Mouse (Mus musculus): ENCODE measurements around the gene Scml4. TPM values are rescaled to one million over a fixed set of nuclear protein-coding genes. Genes with fewer than 3 reads are reported as not detected.
A peak's percentile ranks its signal among the peaks of the same experiment; 100 is the strongest.

Scml4 gene
- polyA plus RNA-seq, 1 experiment from 2014 or later, result 18.2 TPM

GRCm38 (mm10) chr10:42939691-42940090, 79.5 kb downstream of the Scml4 start:
- H3K4me1 ChIP-seq (ENCODE audit: control insufficient read depth, insufficient read depth, low read length), result peaks cover 10% of the 10 kb centered on the region; the same call in 1 of the 2 replicates
- no peak overlapping the region for H3K9ac ChIP-seq (replicated peaks; ENCODE audit: low read length)
- no peak overlapping the region for H3K4me3 ChIP-seq (replicated peaks; ENCODE audit: low read depth, low read length)
- H3K36me3 ChIP-seq (ENCODE audit: control insufficient read depth, insufficient read depth, low read length), result no peaks in the 10 kb centered on the region
- no peak overlapping the region for H3K4me2 ChIP-seq (ENCODE audit: low read length)
- H3K9me3 ChIP-seq (ENCODE audit: control insufficient read depth, low read length), result no peaks in the 10 kb centered on the region
- ATAC-seq (ENCODE audit: low FRiP score, low TSS enrichment) (no peak), DNase-seq (no peak)
- no peaks in the 10 kb centered on the region for H3K27me3 ChIP-seq (ENCODE audit: control insufficient read depth, insufficient read depth, low read length)
- H3K27ac ChIP-seq (replicated peaks; ENCODE audit: low read depth, low read length), result no peak overlapping the region
- 82% methylated on average over 7 of the region's 7 CpGs for WGBS

- no peaks in the 10 kb centered on the region for H3K9me3 ChIP-seq (ENCODE audit: control insufficient read depth, low read length)
- no peak overlapping the region for H3K4me3 ChIP-seq (replicated peaks; ENCODE audit: low read depth, low read length)
- no peaks in the 10 kb centered on the region for H3K36me3 ChIP-seq (ENCODE audit: control insufficient read depth, insufficient read depth, low read length)
- 76% methylated on average over 21 of the region's 21 CpGs for WGBS
- DNase-seq (no peak), ATAC-seq (ENCODE audit: low FRiP score, low TSS enrichment) (no peak)
- peaks cover 10% of the 10 kb centered on the region; the same call in 1 of the 2 replicates for H3K4me1 ChIP-seq (ENCODE audit: control insufficient read depth, insufficient read depth, low read length)
- H3K9ac ChIP-seq (replicated peaks; ENCODE audit: low read length), result no peak overlapping the region
- no peak overlapping the region for H3K4me2 ChIP-seq (ENCODE audit: low read length)
- H3K27me3 ChIP-seq (ENCODE audit: control insufficient read depth, insufficient read depth, low read length), result no peaks in the 10 kb centered on the region
- no peak overlapping the region for H3K27ac ChIP-seq (replicated peaks; ENCODE audit: low read depth, low read length)
Observed at GRCm38 (mm10) chr10:42940193-42941050, 80.3 kb downstream of the Scml4 start.

- Histone ChIP-seq H3K9ac (replicated peaks; ENCODE audit: low read length) (peak overlapping the region; percentile 29), H3K27ac (replicated peaks; ENCODE audit: low read depth, low read length) (peak overlapping the region; percentile 27; the same call in 1 of the 2 replicates), H3K4me3 (replicated peaks; ENCODE audit: low read depth, low read length) (no peak overlapping the region), H3K4me2 (ENCODE audit: low read length) (peak overlapping the region; percentile 41), H3K9me3 (ENCODE audit: control insufficient read depth, low read length) (no peaks in the 10 kb centered on the region), H3K36me3 (ENCODE audit: control insufficient read depth, insufficient read depth, low read length) (no peaks in the 10 kb centered on the region), H3K27me3 (ENCODE audit: control insufficient read depth, insufficient read depth, low read length) (no peaks in the 10 kb centered on the region), H3K4me1 (ENCODE audit: control insufficient read depth, insufficient read depth, low read length) (peaks cover 10% of the 10 kb centered on the region; the same call in 1 of the 2 replicates)
- 77% methylated on average over 4 of the region's 4 CpGs for WGBS
- ATAC-seq (ENCODE audit: low FRiP score, low TSS enrichment), result no peak
- no peak for DNase-seq
Observed at GRCm38 (mm10) chr10:42941278-42941677, 81.1 kb downstream of the Scml4 start.

DNA sequence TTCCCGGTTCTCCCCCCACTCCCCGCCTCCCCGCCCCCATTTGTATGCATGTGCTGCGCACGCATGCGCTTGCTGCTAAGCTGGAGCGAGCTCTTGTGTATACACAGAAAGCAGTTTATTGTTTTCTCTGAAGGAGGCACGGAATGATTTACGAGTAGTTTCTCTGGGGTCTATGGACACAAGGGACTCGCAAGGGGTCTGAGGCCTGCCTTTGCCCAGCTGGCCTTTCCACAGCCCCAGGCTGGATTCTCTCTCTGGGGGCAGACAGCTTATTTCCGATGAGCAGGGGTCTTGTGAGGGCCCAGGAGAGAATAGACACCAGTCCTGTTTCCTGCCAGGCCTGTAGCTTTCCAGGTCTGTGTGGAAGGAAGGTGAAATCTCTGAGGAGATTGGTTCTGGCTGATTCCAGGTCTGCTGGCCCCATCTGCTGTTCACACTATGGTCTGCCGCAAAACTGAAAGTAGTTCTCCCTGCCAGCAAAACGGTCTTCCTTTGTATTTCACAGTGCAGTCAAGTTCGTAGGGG, 81.6 kb downstream of the Scml4 start:
- no peak overlapping the region for H3K4me3 ChIP-seq (replicated peaks; ENCODE audit: low read depth, low read length)
- peak overlapping the region; percentile 78 for H3K27ac ChIP-seq (replicated peaks; ENCODE audit: low read depth, low read length)
- H3K27me3 ChIP-seq (ENCODE audit: control insufficient read depth, insufficient read depth, low read length), result no peaks in the 10 kb centered on the region
- H3K36me3 ChIP-seq (ENCODE audit: control insufficient read depth, insufficient read depth, low read length), result no peaks in the 10 kb centered on the region
- ATAC-seq (ENCODE audit: low FRiP score, low TSS enrichment), result peak; percentile 72
- peak overlapping the region; percentile 41 for H3K4me2 ChIP-seq (ENCODE audit: low read length)
- WGBS, result 45% methylated on average over 14 of the region's 14 CpGs
- peak overlapping the region; percentile 29 for H3K9ac ChIP-seq (replicated peaks; ENCODE audit: low read length)
- peak; percentile 78 for DNase-seq
- H3K4me1 ChIP-seq (ENCODE audit: control insufficient read depth, insufficient read depth, low read length), result peaks cover 10% of the 10 kb centered on the region; the same call in 1 of the 2 replicates
- no peaks in the 10 kb centered on the region for H3K9me3 ChIP-seq (ENCODE audit: control insufficient read depth, low read length)

DNA sequence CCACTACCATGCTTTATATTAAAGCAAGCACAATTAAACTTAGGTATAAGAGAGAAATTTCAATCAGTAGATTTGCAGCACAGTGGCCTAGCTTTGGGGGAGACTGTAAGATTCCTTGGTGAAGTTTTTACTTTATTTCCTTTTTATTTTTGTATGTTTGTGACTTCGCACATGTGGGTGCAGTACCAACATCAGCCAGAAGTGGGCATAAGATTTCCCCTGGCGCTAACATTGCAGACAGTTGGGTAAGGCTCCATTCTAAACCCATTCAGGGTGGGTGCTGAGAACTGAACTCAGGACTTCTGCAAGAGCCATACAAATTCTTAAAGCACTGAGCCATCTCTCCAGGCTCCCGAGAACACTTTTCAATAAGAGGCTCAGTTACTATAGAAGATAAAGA, 82.1 kb downstream of the Scml4 start:
- peak overlapping the region; percentile 78; the same call in 1 of the 2 replicates for H3K27ac ChIP-seq (replicated peaks; ENCODE audit: low read depth, low read length)
- 92% methylated on average over 3 of the region's 3 CpGs for WGBS
- no peak overlapping the region for H3K4me2 ChIP-seq (ENCODE audit: low read length)
- no peaks in the 10 kb centered on the region for H3K27me3 ChIP-seq (ENCODE audit: control insufficient read depth, insufficient read depth, low read length)
- H3K9ac ChIP-seq (replicated peaks; ENCODE audit: low read length), result no peak overlapping the region
- H3K4me3 ChIP-seq (replicated peaks; ENCODE audit: low read depth, low read length), result no peak overlapping the region
- ATAC-seq (ENCODE audit: low FRiP score, low TSS enrichment) (no peak), DNase-seq (no peak)
- H3K4me1 ChIP-seq (ENCODE audit: control insufficient read depth, insufficient read depth, low read length), result peaks cover 10% of the 10 kb centered on the region; the same call in 1 of the 2 replicates
- H3K36me3 ChIP-seq (ENCODE audit: control insufficient read depth, insufficient read depth, low read length), result no peaks in the 10 kb centered on the region
- no peaks in the 10 kb centered on the region for H3K9me3 ChIP-seq (ENCODE audit: control insufficient read depth, low read length)

DNA sequence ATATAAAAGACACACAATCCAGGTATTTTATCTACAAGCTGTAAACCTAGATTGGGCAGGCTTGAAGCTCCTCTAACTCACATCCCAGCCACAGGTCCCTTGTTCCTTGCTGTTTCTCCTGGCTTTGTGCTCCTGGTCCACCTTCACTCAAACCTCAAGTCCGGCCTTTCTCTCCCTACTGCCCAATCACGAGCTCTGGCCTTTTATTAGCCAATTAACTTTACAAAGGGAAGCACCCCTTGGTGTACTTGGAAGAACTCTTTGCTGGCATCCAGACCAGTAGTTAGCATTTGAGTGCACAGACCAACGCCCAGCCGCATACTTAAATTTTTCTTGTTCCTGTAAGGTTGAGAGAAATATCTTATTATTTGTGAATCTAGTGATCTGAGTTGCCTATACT, 85.1 kb downstream of the Scml4 start:
- Histone ChIP-seq H3K4me1 (ENCODE audit: control insufficient read depth, insufficient read depth, low read length) (peaks cover 10% of the 10 kb centered on the region; the same call in 1 of the 2 replicates), H3K9me3 (ENCODE audit: control insufficient read depth, low read length) (no peaks in the 10 kb centered on the region), H3K4me3 (replicated peaks; ENCODE audit: low read depth, low read length) (no peak overlapping the region), H3K27ac (replicated peaks; ENCODE audit: low read depth, low read length) (no peak overlapping the region), H3K4me2 (ENCODE audit: low read length) (no peak overlapping the region), H3K9ac (replicated peaks; ENCODE audit: low read length) (no peak overlapping the region), H3K36me3 (ENCODE audit: control insufficient read depth, insufficient read depth, low read length) (no peaks in the 10 kb centered on the region), H3K27me3 (ENCODE audit: control insufficient read depth, insufficient read depth, low read length) (no peaks in the 10 kb centered on the region)
- no peak for DNase-seq
- WGBS, result 55% methylated on average over 4 of the region's 4 CpGs
- no peak for ATAC-seq (ENCODE audit: low FRiP score, low TSS enrichment)

DNA sequence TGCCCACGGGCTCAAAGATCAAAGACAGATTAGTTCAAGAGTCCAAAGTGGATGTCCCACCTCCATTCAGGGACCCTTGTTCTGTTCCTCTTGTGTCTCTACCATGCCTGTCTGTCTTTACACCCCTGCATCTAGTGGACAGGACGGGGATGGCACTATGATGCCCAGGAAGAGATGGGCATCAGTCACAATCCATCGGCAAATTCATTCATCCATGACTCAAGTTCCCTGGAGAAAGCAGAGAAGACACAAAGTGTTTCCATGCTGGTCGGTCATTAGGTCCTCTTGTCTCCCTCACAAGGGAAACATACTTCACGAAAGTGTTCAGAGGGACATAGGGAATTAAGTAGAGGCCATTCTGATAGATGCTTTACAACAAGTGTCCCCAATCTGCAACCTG, 87.2 kb downstream of the Scml4 start:
- Histone ChIP-seq H3K4me1 (ENCODE audit: control insufficient read depth, insufficient read depth, low read length) (peaks cover 3% of the 10 kb centered on the region; the same call in 1 of the 2 replicates), H3K9ac (replicated peaks; ENCODE audit: low read length) (no peak overlapping the region), H3K4me3 (replicated peaks; ENCODE audit: low read depth, low read length) (no peak overlapping the region), H3K9me3 (ENCODE audit: control insufficient read depth, low read length) (no peaks in the 10 kb centered on the region), H3K4me2 (ENCODE audit: low read length) (no peak overlapping the region), H3K36me3 (ENCODE audit: control insufficient read depth, insufficient read depth, low read length) (no peaks in the 10 kb centered on the region), H3K27me3 (ENCODE audit: control insufficient read depth, insufficient read depth, low read length) (no peaks in the 10 kb centered on the region), H3K27ac (replicated peaks; ENCODE audit: low read depth, low read length) (no peak overlapping the region)
- WGBS, result 89% methylated on average over 5 of the region's 5 CpGs
- ATAC-seq (ENCODE audit: low FRiP score, low TSS enrichment) (no peak), DNase-seq (no peak)

DNA sequence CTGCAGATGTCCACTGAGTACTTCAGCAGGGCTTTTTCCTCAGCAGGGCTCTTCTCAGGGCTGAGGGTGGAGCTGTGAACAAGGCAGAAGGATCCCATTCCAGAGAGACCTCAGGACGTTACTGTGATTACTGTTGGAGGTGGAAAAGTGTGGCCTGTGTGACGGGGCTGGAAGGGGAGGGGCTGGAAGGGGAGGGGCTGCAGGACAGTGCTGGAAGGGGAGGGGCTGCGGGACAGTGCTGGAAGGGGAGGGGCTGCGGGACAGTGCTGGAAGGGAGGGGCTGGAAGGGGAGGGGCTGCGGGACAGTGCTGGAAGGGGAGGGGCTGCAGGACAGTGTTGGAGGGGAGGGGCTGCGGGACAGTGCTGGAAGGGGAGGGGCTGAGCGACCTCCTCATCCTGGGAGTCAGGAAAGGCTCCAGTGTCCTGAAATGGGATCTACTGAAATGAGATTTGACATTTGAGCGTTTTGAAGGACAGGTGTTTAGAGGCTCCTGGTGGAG, 90.1 kb downstream of the Scml4 start:
- WGBS, result 1% methylated on average over 7 of the region's 8 CpGs
- Histone ChIP-seq H3K4me2 (ENCODE audit: low read length) (peak overlapping the region; percentile 29), H3K36me3 (ENCODE audit: control insufficient read depth, insufficient read depth, low read length) (no peaks in the 10 kb centered on the region), H3K4me1 (ENCODE audit: control insufficient read depth, insufficient read depth, low read length) (peaks cover 3% of the 10 kb centered on the region; the same call in 1 of the 2 replicates), H3K9me3 (ENCODE audit: control insufficient read depth, low read length) (no peaks in the 10 kb centered on the region), H3K27ac (replicated peaks; ENCODE audit: low read depth, low read length) (no peak overlapping the region), H3K9ac (replicated peaks; ENCODE audit: low read length) (no peak overlapping the region), H3K27me3 (ENCODE audit: control insufficient read depth, insufficient read depth, low read length) (no peaks in the 10 kb centered on the region), H3K4me3 (replicated peaks; ENCODE audit: low read depth, low read length) (no peak overlapping the region)
- peak; percentile 57 for ATAC-seq (ENCODE audit: low FRiP score, low TSS enrichment)
- DNase-seq, result no peak

Data from midbrain, embryonic 14.5 days (tissue).